Mouse (Mus musculus): ENCODE measurements around the gene Fgfr2. TPM values are rescaled to one million over a fixed set of nuclear protein-coding genes. Genes with fewer than 3 reads are reported as not detected.

Gene Fgfr2
- total RNA-seq, 4 experiments from 2014 or later = 1.1 to 1.9 (median 1.4) TPM

- no peak for DNase-seq (ENCODE audit: low spot score)
These were observed 2299.2 kb downstream of the Fgfr2 start for GRCm38 (mm10) chr7:130823992-130824391.

GRCm38 (mm10) chr7:130819624-130820023 is 2303.5 kb downstream of the Fgfr2 start:
- no peak for DNase-seq (ENCODE audit: low spot score)

GRCm38 (mm10) chr7:130818813-130819212 is 2304.3 kb downstream of the Fgfr2 start:
- no peak for DNase-seq (ENCODE audit: low spot score)

GRCm38 (mm10) chr7:130816243-130816642 is 2306.9 kb downstream of the Fgfr2 start:
- no peak for DNase-seq (ENCODE audit: low spot score)

- DNase-seq (ENCODE audit: low spot score) = no peak
These were observed 2307.5 kb downstream of the Fgfr2 start for GRCm38 (mm10) chr7:130815601-130816000.

GRCm38 (mm10) chr7:130812407-130812806 is 2310.7 kb downstream of the Fgfr2 start:
- no peak for DNase-seq (ENCODE audit: low spot score)

- no peak for DNase-seq (ENCODE audit: low spot score)
These were observed 2312.9 kb downstream of the Fgfr2 start for GRCm38 (mm10) chr7:130810238-130810637.

- DNase-seq (ENCODE audit: low spot score) = no peak
These were observed 2314.5 kb downstream of the Fgfr2 start for GRCm38 (mm10) chr7:130808694-130809093.

GRCm38 (mm10) chr7:130807749-130808148 is 2315.4 kb downstream of the Fgfr2 start:
- peak; percentile 38 for DNase-seq (ENCODE audit: low spot score)

- DNase-seq (ENCODE audit: low spot score) = no peak
These were observed 2318.2 kb downstream of the Fgfr2 start for GRCm38 (mm10) chr7:130804991-130805390.

GRCm38 (mm10) chr7:130803251-130803825 is 2319.8 kb downstream of the Fgfr2 start:
- DNase-seq (ENCODE audit: low spot score) = no peak

GRCm38 (mm10) chr7:130801811-130802210 is 2321.3 kb downstream of the Fgfr2 start:
- no peak for DNase-seq (ENCODE audit: low spot score)

- DNase-seq (ENCODE audit: low spot score) = no peak
These were observed 2322.5 kb downstream of the Fgfr2 start for GRCm38 (mm10) chr7:130800681-130801080.

GRCm38 (mm10) chr7:130799418-130799817 is 2323.7 kb downstream of the Fgfr2 start:
- DNase-seq (ENCODE audit: low spot score) = no peak

GRCm38 (mm10) chr7:130797524-130797923 is 2325.6 kb downstream of the Fgfr2 start:
- no peak for DNase-seq (ENCODE audit: low spot score)

- DNase-seq (ENCODE audit: low spot score) = no peak
These were observed 2326.4 kb downstream of the Fgfr2 start for GRCm38 (mm10) chr7:130796786-130797185.

GRCm38 (mm10) chr7:130793671-130794070 is 2329.5 kb downstream of the Fgfr2 start:
- DNase-seq (ENCODE audit: low spot score) = no peak

- DNase-seq (ENCODE audit: low spot score) = no peak
These were observed 2333.7 kb downstream of the Fgfr2 start for GRCm38 (mm10) chr7:130789456-130789855.

- no peak for DNase-seq (ENCODE audit: low spot score)
These were observed 2334.2 kb downstream of the Fgfr2 start for GRCm38 (mm10) chr7:130788950-130789349.

GRCm38 (mm10) chr7:130787537-130787936 is 2335.6 kb downstream of the Fgfr2 start:
- no peak for DNase-seq (ENCODE audit: low spot score)

GRCm38 (mm10) chr7:130786708-130787107 is 2336.4 kb downstream of the Fgfr2 start:
- no peak for DNase-seq (ENCODE audit: low spot score)

- DNase-seq (ENCODE audit: low spot score) = no peak
These were observed 2337.1 kb downstream of the Fgfr2 start for GRCm38 (mm10) chr7:130785923-130786575.

- DNase-seq (ENCODE audit: low spot score) = no peak
These were observed 2340.6 kb downstream of the Fgfr2 start for GRCm38 (mm10) chr7:130782501-130783050.
